Mouse (Mus musculus): ENCODE results near the gene Mrpl21. TPM values are rescaled to one million over a fixed set of nuclear protein-coding genes. Genes with fewer than 3 reads are reported as not detected.
A peak's percentile ranks its signal among the peaks of the same experiment; 100 is the strongest.

The Mrpl21 gene
- polyA plus RNA-seq, 1 experiment from 2014 or later, result 102 TPM

DNA sequence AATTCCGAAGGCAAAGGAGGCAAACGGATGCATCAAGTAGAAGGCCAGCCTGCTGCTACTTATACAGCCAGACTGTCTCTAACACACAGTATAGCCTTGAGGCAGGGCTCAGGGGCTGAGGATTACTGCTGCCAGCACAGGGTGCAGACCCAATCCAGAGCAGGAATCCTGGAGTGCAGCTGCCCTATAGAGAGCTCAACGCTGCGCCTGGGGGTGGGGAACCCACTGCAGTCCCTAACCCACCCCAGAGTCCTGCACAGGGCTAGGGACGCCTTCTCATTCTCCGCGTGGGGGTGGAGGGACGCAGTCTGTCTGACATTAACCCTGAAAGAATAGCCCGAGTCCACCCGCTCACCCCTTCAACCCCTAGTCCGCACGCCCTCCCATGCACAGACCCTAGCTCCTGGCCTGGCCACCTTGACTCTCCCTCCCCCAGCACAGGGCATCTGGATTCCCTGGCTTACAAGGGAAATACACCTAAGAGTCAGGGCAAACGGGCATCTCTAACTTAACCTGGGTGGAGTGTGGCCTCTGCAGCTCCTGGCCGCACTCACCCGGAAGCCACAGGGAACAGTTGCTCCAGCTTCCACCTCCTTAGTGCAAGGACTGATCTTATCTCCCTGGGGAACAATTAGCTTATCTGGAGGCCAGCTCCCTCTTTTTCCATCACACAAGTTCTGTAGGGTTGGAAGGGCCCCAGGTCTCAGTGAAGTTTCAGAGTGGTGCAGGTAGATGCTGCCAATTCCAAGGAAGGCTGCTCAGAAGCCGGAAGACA, 24.7 kb downstream of the Mrpl21 start:
- H3K4me3 ChIP-seq, result no peak overlapping the region
- H3K36me3 ChIP-seq, result no peaks in the 10 kb centered on the region
- H3K27me3 ChIP-seq, result no peaks in the 10 kb centered on the region
- H3K9ac ChIP-seq (replicated peaks), result no peak overlapping the region
- H3K4me1 ChIP-seq, result no peaks in the 10 kb centered on the region
- H3K27ac ChIP-seq (replicated peaks), result no peak overlapping the region
- 48% methylated on average over 16 of the region's 16 CpGs for whole genome bisulfite sequencing
- no peak overlapping the region for H3K4me2 ChIP-seq (replicated peaks)
- no peak for ATAC-seq (replicated peaks)
- H3K9me3 ChIP-seq, result no peaks in the 10 kb centered on the region

DNA sequence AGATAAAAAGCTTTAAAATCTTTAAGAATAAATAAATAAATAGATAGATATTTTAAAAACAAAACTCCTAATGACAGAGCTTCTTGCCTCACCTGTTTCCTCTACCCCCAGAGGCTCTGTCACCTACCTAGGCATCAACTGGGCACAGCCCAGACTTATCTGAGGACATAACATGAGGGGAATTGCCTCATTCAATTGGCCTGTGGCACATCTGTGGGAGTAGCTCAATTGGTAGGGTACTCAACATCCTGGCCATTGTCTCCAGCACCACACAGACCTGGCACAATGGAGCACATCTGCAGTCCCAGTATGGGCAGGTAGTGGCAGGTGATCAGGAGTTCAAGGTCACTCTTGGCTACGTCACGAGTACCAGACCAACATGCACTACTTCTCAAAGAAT, 36.6 kb downstream of the Mrpl21 start:
- no peak overlapping the region for H3K9ac ChIP-seq (replicated peaks)
- H3K27ac ChIP-seq (replicated peaks), result no peak overlapping the region
- H3K4me3 ChIP-seq, result no peak overlapping the region
- no peak overlapping the region for H3K4me2 ChIP-seq (replicated peaks)
- 90% methylated on average over 2 of the region's 2 CpGs for WGBS
- no peaks in the 10 kb centered on the region for H3K9me3 ChIP-seq
- peaks cover 28% of the 10 kb centered on the region for H3K27me3 ChIP-seq
- no peaks in the 10 kb centered on the region for H3K36me3 ChIP-seq
- H3K4me1 ChIP-seq, result peaks cover 25% of the 10 kb centered on the region
- ATAC-seq (replicated peaks), result no peak

DNA sequence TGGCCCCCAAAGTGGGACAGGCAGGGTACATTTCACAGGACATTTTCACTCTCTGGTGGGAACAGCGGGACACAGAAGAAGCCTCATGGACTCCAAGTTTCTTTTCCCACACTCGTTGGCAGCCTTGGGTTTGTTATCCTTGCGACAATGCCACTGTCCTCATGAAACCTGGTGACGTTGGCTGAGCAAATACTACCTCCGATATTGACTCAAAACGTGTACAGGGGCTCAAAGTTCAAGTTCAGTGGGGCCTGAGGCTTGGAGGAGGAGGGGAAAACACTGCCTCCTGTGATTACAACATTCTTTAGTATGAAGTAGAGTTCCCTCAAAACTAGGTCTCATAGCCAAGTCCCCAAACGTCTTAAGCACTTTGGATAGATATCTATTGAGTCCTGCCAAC, 37.4 kb downstream of the Mrpl21 start:
- peaks cover 28% of the 10 kb centered on the region for H3K27me3 ChIP-seq
- no peak overlapping the region for H3K4me2 ChIP-seq (replicated peaks)
- H3K9ac ChIP-seq (replicated peaks), result no peak overlapping the region
- peaks cover 32% of the 10 kb centered on the region for H3K4me1 ChIP-seq
- no peak overlapping the region for H3K4me3 ChIP-seq
- H3K9me3 ChIP-seq, result no peaks in the 10 kb centered on the region
- no peaks in the 10 kb centered on the region for H3K36me3 ChIP-seq
- no peak overlapping the region for H3K27ac ChIP-seq (replicated peaks)
- no peak for ATAC-seq (replicated peaks)
- WGBS, result 78% methylated on average over 7 of the region's 7 CpGs

DNA sequence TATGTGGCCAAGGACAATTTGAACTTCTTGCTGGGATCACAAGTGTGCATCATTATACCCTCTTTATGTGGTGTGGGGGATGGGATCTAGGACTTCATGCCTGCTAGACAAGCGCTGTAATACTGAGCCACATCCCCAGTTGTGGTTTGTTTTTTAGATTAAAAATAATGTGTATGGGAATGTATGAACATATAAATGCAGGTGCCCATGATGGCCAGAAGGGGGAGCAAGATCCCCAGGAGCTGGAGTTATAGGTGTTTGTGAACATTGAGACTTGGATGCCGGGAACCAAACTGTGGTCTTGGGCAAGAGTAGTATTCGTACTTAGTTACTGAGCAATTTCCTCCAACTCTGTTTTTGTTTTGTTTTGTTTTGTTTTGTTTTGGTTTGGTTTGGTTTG, 38.1 kb downstream of the Mrpl21 start:
- H3K36me3 ChIP-seq, result no peaks in the 10 kb centered on the region
- 76% methylated on average over 3 of the region's 3 CpGs for WGBS
- no peak overlapping the region for H3K9ac ChIP-seq (replicated peaks)
- no peak overlapping the region for H3K4me3 ChIP-seq
- no peak overlapping the region for H3K27ac ChIP-seq (replicated peaks)
- no peak for ATAC-seq (replicated peaks)
- peaks cover 28% of the 10 kb centered on the region for H3K27me3 ChIP-seq
- no peak overlapping the region for H3K4me2 ChIP-seq (replicated peaks)
- no peaks in the 10 kb centered on the region for H3K9me3 ChIP-seq
- H3K4me1 ChIP-seq, result peaks cover 39% of the 10 kb centered on the region

DNA sequence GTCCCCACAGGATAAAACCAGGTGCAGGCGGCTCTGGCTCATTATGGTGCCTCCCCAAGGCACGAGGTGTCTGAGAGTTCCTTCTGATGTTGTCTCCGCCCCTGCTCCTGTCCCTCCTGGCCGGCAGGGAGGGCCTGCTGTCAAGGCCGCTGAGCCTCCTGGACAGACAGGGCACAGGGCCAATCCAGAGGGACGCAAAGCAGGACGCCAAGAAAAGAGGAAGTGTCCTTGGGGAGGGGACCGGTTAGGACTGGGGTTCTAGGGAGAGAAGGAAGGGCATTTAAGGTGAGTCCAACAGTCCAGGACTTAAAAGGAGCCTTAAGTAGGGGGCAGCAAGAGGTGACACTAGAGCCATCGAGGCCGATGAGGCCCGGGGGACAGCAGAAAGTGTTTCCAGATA, 38.9 kb downstream of the Mrpl21 start:
- H3K36me3 ChIP-seq, result no peaks in the 10 kb centered on the region
- H3K4me2 ChIP-seq (replicated peaks), result no peak overlapping the region; the same call in 1 of the 2 replicates
- H3K9ac ChIP-seq (replicated peaks), result no peak overlapping the region
- WGBS, result 13% methylated on average over 11 of the region's 11 CpGs
- H3K27me3 ChIP-seq, result peaks cover 28% of the 10 kb centered on the region
- H3K4me3 ChIP-seq, result no peak overlapping the region
- H3K4me1 ChIP-seq, result peaks cover 43% of the 10 kb centered on the region
- ATAC-seq (replicated peaks), result no peak
- H3K27ac ChIP-seq (replicated peaks), result no peak overlapping the region
- H3K9me3 ChIP-seq, result no peaks in the 10 kb centered on the region

- Histone ChIP-seq H3K27me3 (peaks cover 28% of the 10 kb centered on the region), H3K27ac (replicated peaks) (0 out of 2 replicates have a peak within 1 kb of the TSS, but pooled peaks have one; percentile 4), H3K36me3 (no peaks in the 10 kb centered on the region), H3K4me1 (peaks cover 43% of the 10 kb centered on the region), H3K9me3 (no peaks in the 10 kb centered on the region), H3K9ac (replicated peaks) (peak within 1 kb of the TSS; percentile 58), H3K4me3 (peak within 1 kb of the TSS; percentile 64), H3K4me2 (replicated peaks) (peak within 1 kb of the TSS; percentile 91)
- no peak for ATAC-seq (replicated peaks)
- WGBS, result 4% methylated on average over 26 of the region's 26 CpGs
Measured at GRCm38 (mm10) chr19:3322261-3322969, 39.7 kb downstream of the Mrpl21 start, which contains the start of gene Cpt1a. Gene Cpt1a (plus strand): TSS chr19:3322334.

DNA sequence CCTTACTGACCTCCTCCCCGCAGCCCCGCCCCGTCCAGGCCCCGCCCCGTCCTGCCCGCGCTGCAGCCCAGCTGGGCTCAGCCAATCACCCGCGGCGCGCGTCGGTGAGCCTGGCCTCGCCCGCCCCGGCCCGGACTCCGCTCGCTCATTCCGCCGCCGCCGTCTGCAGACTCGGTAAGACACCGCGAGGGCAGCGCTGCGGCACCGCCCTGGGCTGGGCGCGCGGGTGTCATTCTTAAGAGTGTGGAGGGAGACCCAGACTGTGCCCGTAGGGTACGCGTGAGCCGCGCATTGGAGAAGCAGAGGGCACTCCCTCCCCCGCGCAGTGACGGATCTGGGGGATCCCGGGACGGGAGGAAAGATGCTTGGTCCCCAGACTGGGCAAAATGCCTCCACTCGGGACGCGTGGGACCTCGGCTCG, 40.5 kb downstream of the Mrpl21 start:
- 0 out of 2 replicates have a peak overlapping the region, but pooled peaks have one; percentile 4 for H3K27ac ChIP-seq (replicated peaks)
- peak overlapping the region; percentile 64 for H3K4me3 ChIP-seq
- H3K9ac ChIP-seq (replicated peaks), result peak overlapping the region; percentile 58
- H3K4me1 ChIP-seq, result peaks cover 43% of the 10 kb centered on the region
- WGBS, result under 1% methylated on average over 47 of the region's 47 CpGs
- peak overlapping the region; percentile 91 for H3K4me2 ChIP-seq (replicated peaks)
- H3K9me3 ChIP-seq, result no peaks in the 10 kb centered on the region
- ATAC-seq (replicated peaks), result peak; percentile 69
- no peaks in the 10 kb centered on the region for H3K36me3 ChIP-seq
- H3K27me3 ChIP-seq, result peaks cover 28% of the 10 kb centered on the region

GRCm38 (mm10) chr19:3323753-3324270, 41.1 kb downstream of the Mrpl21 start:
- WGBS, result 1% methylated on average over 34 of the region's 34 CpGs

DNA sequence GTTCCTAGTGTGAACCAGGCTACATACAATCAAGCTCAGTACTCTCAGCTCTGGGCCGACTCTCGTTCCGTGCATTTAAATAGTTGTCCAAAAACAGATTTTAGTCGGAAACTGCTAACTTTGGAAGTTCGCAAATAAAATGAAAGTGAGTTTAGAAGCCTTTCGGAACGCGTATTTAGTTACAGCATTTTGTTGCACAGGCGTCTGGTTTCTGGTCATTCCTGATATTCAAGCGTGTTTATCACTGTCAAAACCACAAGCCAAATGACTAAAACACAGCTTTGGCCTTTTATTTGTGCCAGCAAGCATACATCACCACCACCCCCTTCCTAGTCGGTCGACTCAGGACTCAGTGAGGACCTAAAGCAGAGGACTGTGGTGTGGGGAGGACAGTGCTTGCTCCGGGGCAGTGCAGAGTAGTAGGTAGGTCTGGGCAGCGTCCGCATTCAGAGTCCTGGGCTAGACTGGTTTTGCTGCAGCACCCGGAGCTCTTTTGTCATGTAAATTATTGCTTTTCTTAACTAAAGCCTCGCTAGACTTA, 41.6 kb downstream of the Mrpl21 start:
- no peak for ATAC-seq (replicated peaks)
- H3K27ac ChIP-seq (replicated peaks), result peak overlapping the region; percentile 85
- H3K4me2 ChIP-seq (replicated peaks), result peak overlapping the region; percentile 91
- H3K9me3 ChIP-seq, result no peaks in the 10 kb centered on the region
- H3K4me1 ChIP-seq, result peaks cover 43% of the 10 kb centered on the region
- peak overlapping the region; percentile 64 for H3K4me3 ChIP-seq
- H3K9ac ChIP-seq (replicated peaks), result peak overlapping the region; percentile 58; the same call in 1 of the 2 replicates
- WGBS, result 2% methylated on average over 17 of the region's 17 CpGs
- H3K36me3 ChIP-seq, result no peaks in the 10 kb centered on the region
- peaks cover 28% of the 10 kb centered on the region for H3K27me3 ChIP-seq

More at GRCm38 (mm10) chr19:3323753-3324270, 41.1 kb downstream of the Mrpl21 start:
- Histone ChIP-seq H3K4me2 (replicated peaks) (peak overlapping the region; percentile 91), H3K9me3 (no peaks in the 10 kb centered on the region), H3K27me3 (peaks cover 28% of the 10 kb centered on the region), H3K9ac (replicated peaks) (peak overlapping the region; percentile 58), H3K4me3 (peak overlapping the region; percentile 64), H3K36me3 (no peaks in the 10 kb centered on the region), H3K4me1 (peaks cover 43% of the 10 kb centered on the region), H3K27ac (replicated peaks) (0 out of 2 replicates have a peak overlapping the region, but pooled peaks have one; percentile 3)
- 0 out of 2 replicates have a peak, but pooled peaks have one; percentile 9 for ATAC-seq (replicated peaks)

DNA sequence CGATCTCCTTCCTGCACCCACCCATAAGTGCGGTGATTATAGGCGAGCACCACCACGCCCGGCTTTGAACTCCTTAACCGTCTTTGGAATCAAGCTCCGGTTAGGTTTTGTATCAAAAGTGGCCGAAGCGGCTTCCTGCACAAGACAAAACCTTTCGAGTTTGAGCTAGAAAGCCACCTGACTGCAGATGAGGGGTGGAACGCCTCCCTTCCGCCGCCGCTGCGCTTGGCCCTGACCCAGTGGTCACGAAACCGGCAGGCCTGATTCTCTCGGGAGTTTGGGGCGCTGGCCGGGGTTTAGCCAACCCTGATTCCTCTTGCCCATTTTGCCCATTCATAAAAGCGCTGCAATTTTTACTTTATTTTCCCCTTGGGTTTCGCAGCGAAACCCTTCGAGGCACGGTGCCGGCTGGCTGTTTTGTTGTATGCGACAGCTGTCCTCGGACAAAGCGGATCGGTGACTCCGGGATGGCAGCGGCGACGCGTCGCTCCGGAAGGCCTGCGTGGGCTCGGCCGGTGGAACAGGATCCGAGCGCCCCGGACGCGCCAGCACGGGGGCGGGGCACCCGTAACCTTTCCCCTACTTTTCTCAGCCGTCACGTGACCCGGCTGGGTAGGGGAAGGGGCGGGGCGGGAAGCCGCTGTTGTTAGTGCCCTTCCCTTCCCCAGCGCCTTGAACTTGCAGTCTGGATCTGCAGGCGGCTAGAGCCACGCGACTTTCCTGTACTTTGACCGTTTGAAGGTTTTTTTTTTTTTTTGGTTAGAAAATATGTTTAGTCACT, 42.4 kb downstream of the Mrpl21 start:
- H3K9me3 ChIP-seq, result no peaks in the 10 kb centered on the region
- peak overlapping the region; percentile 58 for H3K9ac ChIP-seq (replicated peaks)
- WGBS, result under 1% methylated on average over 59 of the region's 59 CpGs
- H3K4me3 ChIP-seq, result peak overlapping the region; percentile 64
- peak overlapping the region; percentile 91 for H3K4me2 ChIP-seq (replicated peaks)
- H3K36me3 ChIP-seq, result no peaks in the 10 kb centered on the region
- peaks cover 43% of the 10 kb centered on the region for H3K4me1 ChIP-seq
- peaks cover 28% of the 10 kb centered on the region for H3K27me3 ChIP-seq
- H3K27ac ChIP-seq (replicated peaks), result peak overlapping the region; percentile 85
- peak; percentile 77 for ATAC-seq (replicated peaks)

DNA sequence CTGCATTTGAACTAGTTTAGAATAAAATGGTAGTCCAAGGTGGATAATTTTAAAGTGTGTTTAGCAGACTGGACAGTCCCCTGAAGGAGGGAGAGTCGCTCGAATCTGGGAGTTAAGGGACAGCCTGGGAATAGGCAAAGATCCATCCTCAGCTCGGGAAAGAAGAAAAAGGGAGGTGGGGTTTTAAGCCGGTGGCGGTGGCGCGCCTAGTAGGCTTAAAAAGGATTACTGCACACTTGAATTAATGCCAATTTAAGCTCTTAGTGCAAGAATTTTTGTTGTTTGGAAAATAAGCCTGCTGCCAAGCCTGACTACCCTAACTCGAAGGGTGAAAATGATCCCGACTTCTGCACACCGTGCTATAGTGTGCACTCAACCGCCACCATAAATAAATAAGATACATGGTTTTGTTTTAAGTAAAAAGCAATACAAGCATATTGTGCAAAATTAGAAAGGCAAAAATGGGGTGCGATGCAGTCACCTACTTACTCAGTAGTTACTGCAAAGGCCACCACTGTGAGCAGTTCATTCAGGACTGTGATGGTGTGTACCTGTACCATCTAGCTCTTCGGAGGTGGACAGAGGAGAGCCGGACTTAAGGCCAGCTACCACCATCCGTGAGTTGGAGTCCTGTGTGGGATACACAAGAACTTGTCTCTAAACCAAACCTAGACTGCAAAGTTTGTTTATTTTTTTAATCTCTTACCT, 43.2 kb downstream of the Mrpl21 start:
- WGBS, result 15% methylated on average over 15 of the region's 15 CpGs
- H3K9ac ChIP-seq (replicated peaks), result peak overlapping the region; percentile 58
- peaks cover 28% of the 10 kb centered on the region for H3K27me3 ChIP-seq
- H3K4me2 ChIP-seq (replicated peaks), result peak overlapping the region; percentile 91
- ATAC-seq (replicated peaks), result peak; percentile 27
- peaks cover 43% of the 10 kb centered on the region for H3K4me1 ChIP-seq
- H3K4me3 ChIP-seq, result peak overlapping the region; percentile 64
- H3K36me3 ChIP-seq, result no peaks in the 10 kb centered on the region
- H3K9me3 ChIP-seq, result no peaks in the 10 kb centered on the region
- H3K27ac ChIP-seq (replicated peaks), result peak overlapping the region; percentile 85

All from forebrain, embryonic 15.5 days (tissue).